Mouse (Mus musculus) midbrain, embryonic 12.5 days (tissue): Measurements from ENCODE around the gene Eif4g1. TPM values are rescaled to one million over a fixed set of nuclear protein-coding genes. Genes with fewer than 3 reads are reported as not detected.

Experiments used
- ATAC-seq: fragments of 200-750 bp; cut with Nextera tagmentation; 2 replicates; pipeline ENCODE4 v1.8.0; 2017; ENCODE audit warnings: low read depth, moderate TSS enrichment, moderate library complexity; ENCODE audit not compliant: low FRiP score
- H3K27ac ChIP-seq: fragments of 300-500 bp; sonication (generic); replicated peaks from 2 replicates; pipeline ENCODE4 v1.5.1; 2016; ENCODE audit warnings: mild to moderate bottlenecking
- H3K27me3 ChIP-seq: fragments of 300-500 bp; sonication (generic); 2 replicates; pipeline ENCODE4 v1.6.1; 2016; ENCODE audit warnings: mild to moderate bottlenecking
- H3K36me3 ChIP-seq: fragments of 300-500 bp; sonication (generic); 2 replicates; pipeline ENCODE4 v1.6.1; 2016
- H3K4me1 ChIP-seq: fragments of 300-500 bp; sonication (generic); 2 replicates; pipeline ENCODE4 v1.6.1; 2016
- H3K4me2 ChIP-seq: fragments of 300-500 bp; sonication (generic); replicated peaks from 2 replicates; pipeline ENCODE4 v1.6.1; 2016; ENCODE audit warnings: mild to moderate bottlenecking, moderate library complexity
- H3K4me3 ChIP-seq: fragments of 300-500 bp; sonication (generic); 2 replicates; pipeline ENCODE4 v1.5.1; 2016; ENCODE audit warnings: mild to moderate bottlenecking
- H3K9ac ChIP-seq: fragments of 300-500 bp; sonication (generic); replicated peaks from 2 replicates; pipeline ENCODE4 v1.6.1; 2016; ENCODE audit warnings: mild to moderate bottlenecking, moderate library complexity
- H3K9me3 ChIP-seq: fragments of 300-500 bp; sonication (generic); 2 replicates; pipeline ENCODE4 v1.6.1; 2016; ENCODE audit warnings: mild to moderate bottlenecking
- WGBS: fragments of 180-500 bp; shearing (Covaris S2); methylation state at CpG from one replicate; pipeline ENCODE4 v1.1.7; 2016; 5-methylcytosine and 5-hydroxymethylcytosine counted together
- polyA plus RNA-seq: library from polyadenylated mRNA; unstranded; fragments of >200 nt; fragmentation: Nextera tagmentation; extraction: Ambion mirVana; gene quantifications from 2 replicates; pipeline ENCODE4 v1.2.1, GENCODE M21; 2016

The Eif4g1 gene
- polyA plus RNA-seq, 1 experiment from 2014 or later = 191 TPM

DNA sequence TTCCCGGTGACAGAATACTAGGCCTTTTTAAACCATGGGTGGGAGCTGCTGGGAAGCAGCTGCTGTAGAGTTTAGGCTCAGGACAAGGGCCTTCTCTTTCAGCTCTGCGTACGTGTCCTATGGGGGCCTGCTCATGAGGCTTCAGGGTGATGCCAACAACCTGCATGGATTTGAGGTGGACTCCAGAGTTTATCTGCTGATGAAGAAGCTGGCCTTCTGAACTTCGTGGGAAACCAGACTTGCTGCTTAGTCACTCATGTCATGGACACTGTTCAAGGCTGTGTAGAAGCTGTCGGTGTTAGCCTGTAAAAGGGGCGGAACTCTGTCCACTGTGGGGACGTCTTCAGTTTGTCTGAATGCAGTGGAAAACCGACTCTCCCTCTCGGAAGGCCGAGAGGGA lies 53.7 kb downstream of the Eif4g1 start:
- no peak overlapping the region for H3K9ac ChIP-seq
- 89% methylated on average over 10 of the region's 10 CpGs for WGBS
- ATAC-seq = no peak

GRCm38 (mm10) chr16:20722736-20723135 lies 54.6 kb downstream of the Eif4g1 start:
- Histone ChIP-seq H3K27ac (no peak overlapping the region), H3K4me3 (no peak overlapping the region), H3K4me1 (peaks cover 8% of the 10 kb centered on the region), H3K27me3 (no peaks in the 10 kb centered on the region), H3K4me2 (no peak overlapping the region), H3K9ac (no peak overlapping the region), H3K9me3 (no peaks in the 10 kb centered on the region), H3K36me3 (peaks cover 20% of the 10 kb centered on the region)
- 88% methylated on average over 4 of the region's 4 CpGs for WGBS
- no peak for ATAC-seq

More for the DNA sequence above, 53.7 kb downstream of the Eif4g1 start:
- no peak overlapping the region for H3K4me3 ChIP-seq
- H3K4me2 ChIP-seq = no peak overlapping the region
- H3K27me3 ChIP-seq = no peaks in the 10 kb centered on the region
- no peaks in the 10 kb centered on the region for H3K9me3 ChIP-seq
- H3K4me1 ChIP-seq = peaks cover 14% of the 10 kb centered on the region
- H3K36me3 ChIP-seq = peaks cover 20% of the 10 kb centered on the region
- H3K27ac ChIP-seq = no peak overlapping the region

GRCm38 (mm10) chr16:20723247-20723646 lies 55.1 kb downstream of the Eif4g1 start:
- H3K4me3 ChIP-seq = no peak overlapping the region
- H3K27ac ChIP-seq = no peak overlapping the region
- no peaks in the 10 kb centered on the region for H3K9me3 ChIP-seq
- no peak overlapping the region for H3K4me2 ChIP-seq
- WGBS = 74% methylated on average over 4 of the region's 4 CpGs
- ATAC-seq = no peak
- H3K4me1 ChIP-seq = peaks cover 7% of the 10 kb centered on the region
- H3K36me3 ChIP-seq = peaks cover 20% of the 10 kb centered on the region
- no peaks in the 10 kb centered on the region for H3K27me3 ChIP-seq
- no peak overlapping the region for H3K9ac ChIP-seq

GRCm38 (mm10) chr16:20724338-20724748 lies 56.2 kb downstream of the Eif4g1 start:
- H3K36me3 ChIP-seq = peaks cover 20% of the 10 kb centered on the region
- no peak overlapping the region for H3K9ac ChIP-seq
- no peak overlapping the region for H3K4me2 ChIP-seq
- peak; percentile 72; the same call in 1 of the 2 replicates for ATAC-seq
- no peaks in the 10 kb centered on the region for H3K27me3 ChIP-seq
- no peaks in the 10 kb centered on the region for H3K4me1 ChIP-seq
- no peaks in the 10 kb centered on the region for H3K9me3 ChIP-seq
- no peak overlapping the region for H3K27ac ChIP-seq
- no peak overlapping the region for H3K4me3 ChIP-seq
- WGBS = 34% methylated on average over 5 of the region's 5 CpGs

GRCm38 (mm10) chr16:20725321-20725720 lies 57.2 kb downstream of the Eif4g1 start:
- Histone ChIP-seq H3K9ac (no peak overlapping the region), H3K27me3 (no peaks in the 10 kb centered on the region), H3K4me3 (no peak overlapping the region), H3K4me2 (no peak overlapping the region), H3K4me1 (no peaks in the 10 kb centered on the region), H3K9me3 (no peaks in the 10 kb centered on the region), H3K36me3 (peaks cover 15% of the 10 kb centered on the region), H3K27ac (no peak overlapping the region)
- 83% methylated on average over 7 of the region's 7 CpGs for WGBS
- ATAC-seq = no peak

GRCm38 (mm10) chr16:20725750-20726149 lies 57.6 kb downstream of the Eif4g1 start:
- H3K27me3 ChIP-seq = no peaks in the 10 kb centered on the region
- H3K9ac ChIP-seq = no peak overlapping the region
- H3K36me3 ChIP-seq = peaks cover 11% of the 10 kb centered on the region
- H3K27ac ChIP-seq = no peak overlapping the region
- no peak for ATAC-seq
- WGBS = 79% methylated on average over 4 of the region's 4 CpGs
- H3K4me1 ChIP-seq = no peaks in the 10 kb centered on the region
- H3K9me3 ChIP-seq = no peaks in the 10 kb centered on the region
- H3K4me2 ChIP-seq = no peak overlapping the region
- no peak overlapping the region for H3K4me3 ChIP-seq

DNA sequence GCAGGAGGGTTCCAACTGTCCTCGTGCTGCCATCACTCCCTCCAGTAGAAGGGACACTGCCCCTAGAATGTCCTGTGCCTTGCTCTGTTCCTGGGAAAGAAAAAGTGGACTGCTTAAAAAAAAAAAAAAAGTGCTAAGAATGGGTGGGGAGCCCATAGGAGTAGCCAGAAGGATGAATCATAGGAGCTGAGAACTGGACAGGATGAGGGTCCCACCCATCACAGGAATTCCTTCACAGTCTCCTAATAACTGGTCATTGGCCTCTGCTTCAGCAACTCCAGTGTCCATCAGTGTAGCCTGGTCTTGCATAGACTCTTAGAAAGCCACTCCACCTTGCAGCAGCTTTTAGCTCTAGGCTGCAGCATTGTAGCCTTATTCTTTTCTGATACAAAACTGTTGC lies 58.3 kb downstream of the Eif4g1 start:
- Histone ChIP-seq H3K27me3 (no peaks in the 10 kb centered on the region), H3K27ac (no peak overlapping the region), H3K9ac (no peak overlapping the region), H3K36me3 (peaks cover 10% of the 10 kb centered on the region), H3K4me1 (no peaks in the 10 kb centered on the region), H3K4me3 (no peak overlapping the region), H3K4me2 (no peak overlapping the region), H3K9me3 (no peaks in the 10 kb centered on the region)
- no peak for ATAC-seq
- 72% methylated on average over 1 of the region's 1 CpGs for WGBS

GRCm38 (mm10) chr16:20730293-20730711 lies 62.2 kb downstream of the Eif4g1 start:
- Histone ChIP-seq H3K4me3 (no peak overlapping the region), H3K4me1 (peaks cover 23% of the 10 kb centered on the region), H3K9me3 (no peaks in the 10 kb centered on the region), H3K36me3 (no peaks in the 10 kb centered on the region), H3K27me3 (peaks cover 19% of the 10 kb centered on the region), H3K9ac (no peak overlapping the region), H3K4me2 (no peak overlapping the region), H3K27ac (no peak overlapping the region)
- WGBS = 36% methylated on average over 5 of the region's 5 CpGs
- ATAC-seq = no peak

DNA sequence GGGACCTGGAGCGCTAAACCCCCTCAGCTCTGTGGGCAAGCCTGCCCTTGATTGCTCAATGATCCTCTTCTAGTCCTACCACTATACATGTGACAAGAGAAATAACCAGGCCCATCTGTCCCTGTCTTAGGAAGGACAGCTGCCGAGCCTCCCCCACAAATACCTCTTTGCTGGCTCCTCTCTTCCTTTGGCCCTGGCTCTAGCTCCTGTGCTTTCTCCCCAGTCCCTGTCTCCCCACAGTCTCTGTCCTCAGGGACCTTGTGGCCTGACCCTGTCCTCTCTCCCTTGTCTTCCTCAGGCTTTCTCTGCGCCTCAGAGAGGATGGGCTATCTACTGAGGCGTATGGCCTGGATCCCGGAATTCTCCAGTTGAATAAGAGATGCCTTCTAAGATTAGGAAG lies 63.6 kb downstream of the Eif4g1 start:
- 64% methylated on average over 5 of the region's 5 CpGs for WGBS
- Histone ChIP-seq H3K9me3 (no peaks in the 10 kb centered on the region), H3K27ac (no peak overlapping the region), H3K9ac (no peak overlapping the region), H3K4me3 (no peak overlapping the region), H3K4me1 (peaks cover 23% of the 10 kb centered on the region), H3K4me2 (peak overlapping the region; percentile 5; the same call in 1 of the 2 replicates), H3K27me3 (peaks cover 33% of the 10 kb centered on the region), H3K36me3 (no peaks in the 10 kb centered on the region)
- no peak for ATAC-seq

DNA sequence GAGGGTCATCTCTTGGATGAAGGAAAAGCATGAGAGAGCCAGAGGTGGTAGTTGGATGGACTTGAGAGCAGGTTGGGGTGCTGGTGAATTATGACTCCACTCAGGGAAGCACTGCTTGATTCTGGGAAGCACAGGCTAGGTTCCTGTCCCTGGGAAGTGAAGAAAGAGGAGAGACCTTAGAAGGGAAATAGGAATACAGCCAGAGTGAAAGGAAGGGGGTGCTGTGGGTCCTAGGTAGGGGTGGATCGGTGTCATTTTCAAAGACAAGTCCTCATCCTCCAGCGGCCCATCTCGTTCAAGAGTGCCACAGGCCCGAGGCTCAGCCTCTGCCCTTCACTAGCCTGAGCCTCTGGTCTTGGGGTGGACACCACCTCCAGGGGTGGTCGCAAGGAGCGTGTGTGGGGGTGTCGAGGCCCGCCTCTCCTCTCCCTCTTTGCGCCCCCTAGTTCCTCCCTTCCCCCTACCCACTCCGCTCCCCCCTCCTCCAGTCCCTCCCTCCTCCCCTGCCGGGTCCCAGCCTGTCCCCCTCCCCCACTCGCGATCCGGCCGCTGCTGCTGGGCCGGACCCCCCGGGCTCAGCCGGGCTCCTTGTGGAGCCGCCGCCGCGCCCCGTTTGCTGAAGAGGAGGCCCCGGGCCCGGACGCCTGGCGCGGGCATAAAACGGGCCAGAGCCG lies 64.3 kb downstream of the Eif4g1 start:
- Histone ChIP-seq H3K4me3 (peak overlapping the region; percentile 72), H3K9me3 (no peaks in the 10 kb centered on the region), H3K27me3 (peaks cover 40% of the 10 kb centered on the region), H3K9ac (peak overlapping the region; percentile 84), H3K4me1 (peaks cover 23% of the 10 kb centered on the region), H3K4me2 (peak overlapping the region; percentile 96), H3K36me3 (no peaks in the 10 kb centered on the region), H3K27ac (peak overlapping the region; percentile 77)
- ATAC-seq = peak; percentile 57
- 0% methylated on average over 20 of the region's 30 CpGs for WGBS

DNA sequence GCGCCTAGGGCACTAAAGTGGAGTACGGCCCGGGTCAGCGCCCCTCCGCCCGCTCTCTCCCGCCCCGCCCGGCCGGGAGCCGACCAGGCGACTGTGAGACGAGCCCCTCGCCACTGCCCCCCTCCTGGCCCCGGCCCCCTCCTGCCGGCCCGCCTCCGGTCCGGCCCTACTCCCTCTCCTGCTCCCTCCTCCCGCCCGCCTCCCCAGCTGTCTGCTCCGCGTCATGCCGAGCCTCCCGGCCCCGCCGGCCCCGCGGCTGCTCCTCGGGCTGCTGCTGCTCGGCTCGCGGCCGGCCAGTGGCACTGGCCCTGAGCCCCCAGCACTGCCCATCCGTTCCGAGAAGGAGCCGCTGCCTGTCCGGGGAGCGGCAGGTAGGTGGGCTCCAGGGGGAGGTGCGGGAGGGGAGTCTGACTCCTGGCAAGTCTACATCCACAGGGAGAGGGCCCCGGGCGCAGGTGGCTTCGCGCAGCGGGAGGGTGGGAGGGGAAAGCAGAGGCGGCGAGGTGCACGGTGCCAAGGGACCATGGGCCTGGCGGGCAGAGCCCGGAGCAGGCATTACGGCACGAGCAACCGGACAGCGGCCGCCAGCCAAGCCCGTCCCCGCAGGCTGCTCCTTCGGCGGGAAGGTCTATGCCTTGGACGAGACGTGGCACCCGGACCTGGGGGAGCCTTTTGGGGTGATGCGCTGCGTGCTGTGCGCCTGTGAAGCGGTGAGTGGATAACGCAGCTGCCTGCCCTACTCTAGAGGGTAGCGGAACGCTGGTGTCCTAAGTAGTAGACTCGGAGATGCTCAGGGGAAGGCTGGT lies 65.0 kb downstream of the Eif4g1 start, which contains the start of gene Chrd:
TSS of gene Chrd (plus strand) at position 203 of the 806 bp plus-strand sequence.
- under 1% methylated on average over 52 of the region's 70 CpGs for WGBS

More for the DNA sequence above, 65.0 kb downstream of the Eif4g1 start, which contains the start of gene Chrd:
- peaks cover 23% of the 10 kb centered on the region for H3K4me1 ChIP-seq
- peak within 1 kb of the TSS; percentile 77 for H3K27ac ChIP-seq
- no peaks in the 10 kb centered on the region for H3K36me3 ChIP-seq
- peaks cover 40% of the 10 kb centered on the region for H3K27me3 ChIP-seq
- H3K9me3 ChIP-seq = no peaks in the 10 kb centered on the region
- H3K9ac ChIP-seq = peak within 1 kb of the TSS; percentile 84
- H3K4me3 ChIP-seq = peak within 1 kb of the TSS; percentile 72
- H3K4me2 ChIP-seq = peak within 1 kb of the TSS; percentile 96
- peak; percentile 87 for ATAC-seq
